In the genomic region with DNA sequence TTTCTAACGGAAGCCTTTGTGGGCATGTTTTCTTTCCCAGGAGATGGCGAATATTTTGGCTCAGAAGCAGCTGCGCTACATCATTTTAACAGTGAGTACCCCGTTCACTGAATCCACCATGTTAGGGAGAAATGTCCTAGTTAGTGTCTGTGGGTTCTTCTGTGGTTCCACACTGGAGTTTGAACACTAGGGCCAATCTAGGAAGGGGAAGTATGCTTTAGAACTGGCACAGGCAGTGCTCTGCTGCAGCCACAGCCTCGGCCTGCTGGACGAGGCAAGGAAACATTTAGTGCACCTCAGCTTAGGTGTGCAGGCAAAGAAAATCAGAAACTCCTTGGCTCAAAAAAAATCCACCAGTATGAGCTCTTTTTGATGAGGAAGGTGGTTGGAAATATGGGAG, we compare ENCODE assay signal across 23 mouse cellular contexts.
DNase-seq lines count a peak whose midpoint lies in the region; ATAC-seq and TF ChIP-seq lines count a peak whose summit lies in the region.
"Had no signal": no experiment of that assay in that cellular context is flagged by ENCODE, and none has a peak within 500 bp of the region (broad histone marks: within the 10 kb centered on the region; RNA-seq: fewer than 3 reads in every experiment).

No protein-coding gene starts in this region.

- no peak for ATAC-seq in lung, postnatal 0 days
- peak; percentile 59; the same call in 1 of the 2 replicates for ATAC-seq in granulocyte monocyte progenitor cell, adult 5-6 weeks (replicated peaks; ENCODE audit: poor library complexity, severe bottlenecking)
- ATAC-seq in megakaryocyte, adult 5-6 weeks (ENCODE audit: poor library complexity, severe bottlenecking): peak; percentile 45; the same call in 1 of the 2 replicates
- no peak for ATAC-seq in hindbrain, embryonic 16.5 days
- ATAC-seq: forebrain, embryonic 14.5 days; forebrain, embryonic 16.5 days had no signal

- DNase-seq in lung, postnatal 0 days (ENCODE audit: low spot score): no peak
- no peak for DNase-seq in lung, adult 2 months
- DNase-seq in kidney, postnatal 14 days: no peak
- DNase-seq in spleen, postnatal 36 days (ENCODE audit: low spot score in 2 of 2): no peak
- DNase-seq: adrenal gland, adult 2 months; adrenal gland, postnatal 14 days; adrenal gland, postnatal 36 days; cerebellum, adult 11-12 months; cerebellum, adult 2 months; cerebellum, adult 9-10 months; cerebellum, postnatal 10 days; cerebellum, postnatal 25 days; embryo, embryonic 11 days had no signal

- 88% methylated on average over 6 of the region's 6 CpGs for WGBS in lung, postnatal 0 days
- WGBS in lung, adult 2 months: 88% methylated on average over 6 of the region's 6 CpGs
- 87% methylated on average over 6 of the region's 6 CpGs for WGBS in hindbrain, embryonic 16.5 days

- no peak for TF ChIP-seq EP300 in lung, postnatal 0 days (IDR thresholded peaks at IDR 0.05)

- peak overlapping the region; percentile 29; the same call in 1 of the 2 replicates for H3K27ac ChIP-seq in lung, postnatal 0 days (ENCODE audit: low read length)
- H3K27ac ChIP-seq in hindbrain, embryonic 16.5 days (ENCODE audit: low read depth, low read length): no peak overlapping the region
- H3K27ac ChIP-seq: embryonic facial prominence, embryonic 13.5 days; embryonic facial prominence, embryonic 15.5 days; forebrain, embryonic 10.5 days; forebrain, embryonic 12.5 days had no signal

- no peak overlapping the region for H3K9ac ChIP-seq in lung, postnatal 0 days (replicated peaks; ENCODE audit: low read depth)
- no peak overlapping the region for H3K9ac ChIP-seq in hindbrain, embryonic 16.5 days (ENCODE audit: low read depth, low read length)
- H3K9ac ChIP-seq: embryonic facial prominence, embryonic 13.5 days; embryonic facial prominence, embryonic 15.5 days; forebrain, embryonic 12.5 days had no signal

- no peak for TF ChIP-seq POLR2A in lung, adult 2 months (IDR thresholded peaks at IDR 0.05; ENCODE audit: borderline replicate concordance, extremely low read depth, low read depth, low read length)

- no peaks in the 10 kb centered on the region for H3K36me3 ChIP-seq in lung, postnatal 0 days (ENCODE audit: insufficient read depth, low read length)
- no peaks in the 10 kb centered on the region for H3K36me3 ChIP-seq in hindbrain, embryonic 16.5 days (ENCODE audit: control insufficient read depth, insufficient read depth, low read length)
- H3K36me3 ChIP-seq: embryonic facial prominence, embryonic 13.5 days; embryonic facial prominence, embryonic 15.5 days; forebrain, embryonic 10.5 days; forebrain, embryonic 12.5 days had no signal

- H3K9me3 ChIP-seq in lung, postnatal 0 days (ENCODE audit: low read length): no peaks in the 10 kb centered on the region
- no peaks in the 10 kb centered on the region for H3K9me3 ChIP-seq in hindbrain, embryonic 16.5 days (ENCODE audit: control insufficient read depth, low read length)
- H3K9me3 ChIP-seq: embryonic facial prominence, embryonic 13.5 days; embryonic facial prominence, embryonic 15.5 days; forebrain, embryonic 10.5 days; forebrain, embryonic 12.5 days had no signal

- TF ChIP-seq CTCF in lung, postnatal 0 days (IDR thresholded peaks at IDR 0.05): no peak
- TF ChIP-seq CTCF in lung, adult 2 months (IDR thresholded peaks at IDR 0.05; ENCODE audit: insufficient read depth, low read length): no peak

- no peak overlapping the region for H3K4me3 ChIP-seq in lung, postnatal 0 days (ENCODE audit: low read depth, low read length)
- no peak overlapping the region for H3K4me3 ChIP-seq in lung, adult 2 months (replicated peaks; ENCODE audit: extremely low read depth, low read depth, low read length)
- H3K4me3 ChIP-seq in hindbrain, embryonic 16.5 days (ENCODE audit: low read length): no peak overlapping the region
- H3K4me3 ChIP-seq: embryonic facial prominence, embryonic 13.5 days; embryonic facial prominence, embryonic 15.5 days; erythroblast, embryonic 14.5 days; forebrain, embryonic 10.5 days; forebrain, embryonic 12.5 days had no signal

- H3K4me2 ChIP-seq in lung, postnatal 0 days (replicated peaks; ENCODE audit: low read depth, low read length): no peak overlapping the region
- H3K4me2 ChIP-seq in hindbrain, embryonic 16.5 days (ENCODE audit: low read length): no peak overlapping the region
- H3K4me2 ChIP-seq: embryonic facial prominence, embryonic 13.5 days; embryonic facial prominence, embryonic 15.5 days; forebrain, embryonic 12.5 days had no signal

- no peaks in the 10 kb centered on the region for H3K27me3 ChIP-seq in lung, postnatal 0 days (replicated peaks; ENCODE audit: insufficient read depth, low read length)
- no peaks in the 10 kb centered on the region for H3K27me3 ChIP-seq in hindbrain, embryonic 16.5 days (replicated peaks; ENCODE audit: control insufficient read depth, insufficient read depth, low read length)
- H3K27me3 ChIP-seq: embryonic facial prominence, embryonic 13.5 days; embryonic facial prominence, embryonic 15.5 days; forebrain, embryonic 12.5 days had no signal

- no peaks in the 10 kb centered on the region for H3K4me1 ChIP-seq in lung, postnatal 0 days (ENCODE audit: insufficient read depth, low read depth, low read length)
- 0 out of 2 replicates have a peak, but pooled peaks cover 3% of the 10 kb centered on the region for H3K4me1 ChIP-seq in lung, adult 2 months (ENCODE audit: control insufficient read depth, insufficient read depth, low read length)
- no peaks in the 10 kb centered on the region for H3K4me1 ChIP-seq in hindbrain, embryonic 16.5 days (ENCODE audit: control insufficient read depth, insufficient read depth, low read depth, low read length)
- H3K4me1 ChIP-seq: forebrain, embryonic 12.5 days had no signal

Comparison
In these comparisons a context has a peak if more than half of its experiments do, and no peak if none do; other contexts are left out.
1. ATAC-seq: peak in granulocyte monocyte progenitor cell, adult 5-6 weeks (single experiment) and megakaryocyte, adult 5-6 weeks (single experiment); none in lung, postnatal 0 days (single experiment) and hindbrain, embryonic 16.5 days (single experiment).